Mouse (Mus musculus) monocyte, adult 2 months (primary cell): Measurements from ENCODE around the gene Gorasp1.

ENCODE experiments used
- DNase-seq, 2 experiments: peaks; one replicate each; pipeline ENCODE4 v3.0.0; 2022; ENCODE audit warnings: low spot score in 2 of 2, low read depth in 1 of 2

Gene Gorasp1

GRCm38 (mm10) chr9:119937005-119937773 is at the start of gene Gorasp1, which contains the start of gene Ttc21a:
Gene Gorasp1 (minus strand): TSS chr9:119937565.
Gene Ttc21a (plus strand): TSS chr9:119937606.
- peak; percentile 69 to 84 for DNase-seq

GRCm38 (mm10) chr9:119985881-119986574 is 48.7 kb upstream of the Gorasp1 start:
- no peak for DNase-seq

DNA sequence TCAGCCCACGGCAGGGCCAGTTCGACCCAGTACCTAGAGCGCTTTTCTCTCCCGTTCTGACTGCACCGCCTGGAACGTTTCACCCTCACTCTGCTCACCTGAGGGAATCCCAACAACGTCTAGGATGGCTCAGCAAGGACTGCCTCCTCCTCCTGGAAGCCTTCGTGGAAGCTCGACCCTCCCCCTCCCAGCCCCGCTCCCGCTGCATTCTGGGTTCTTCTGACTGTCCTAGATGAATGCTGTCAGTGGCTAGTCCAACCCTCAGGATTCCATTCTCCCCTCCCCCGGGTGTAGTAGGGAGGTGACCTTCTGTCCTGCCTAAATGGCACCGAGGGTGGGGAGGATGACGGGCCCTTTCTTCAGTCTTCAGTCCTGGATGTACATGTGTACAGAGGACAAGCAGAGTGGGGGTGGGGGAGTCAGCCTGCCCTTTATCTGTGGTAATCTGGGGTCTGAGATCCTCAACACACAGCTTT is 47.2 kb upstream of the Gorasp1 start, which contains the start of gene Csrnp1:
Csrnp1 (minus strand) TSS at position 123 of the 476 bp plus-strand sequence.
- no peak for DNase-seq

DNA sequence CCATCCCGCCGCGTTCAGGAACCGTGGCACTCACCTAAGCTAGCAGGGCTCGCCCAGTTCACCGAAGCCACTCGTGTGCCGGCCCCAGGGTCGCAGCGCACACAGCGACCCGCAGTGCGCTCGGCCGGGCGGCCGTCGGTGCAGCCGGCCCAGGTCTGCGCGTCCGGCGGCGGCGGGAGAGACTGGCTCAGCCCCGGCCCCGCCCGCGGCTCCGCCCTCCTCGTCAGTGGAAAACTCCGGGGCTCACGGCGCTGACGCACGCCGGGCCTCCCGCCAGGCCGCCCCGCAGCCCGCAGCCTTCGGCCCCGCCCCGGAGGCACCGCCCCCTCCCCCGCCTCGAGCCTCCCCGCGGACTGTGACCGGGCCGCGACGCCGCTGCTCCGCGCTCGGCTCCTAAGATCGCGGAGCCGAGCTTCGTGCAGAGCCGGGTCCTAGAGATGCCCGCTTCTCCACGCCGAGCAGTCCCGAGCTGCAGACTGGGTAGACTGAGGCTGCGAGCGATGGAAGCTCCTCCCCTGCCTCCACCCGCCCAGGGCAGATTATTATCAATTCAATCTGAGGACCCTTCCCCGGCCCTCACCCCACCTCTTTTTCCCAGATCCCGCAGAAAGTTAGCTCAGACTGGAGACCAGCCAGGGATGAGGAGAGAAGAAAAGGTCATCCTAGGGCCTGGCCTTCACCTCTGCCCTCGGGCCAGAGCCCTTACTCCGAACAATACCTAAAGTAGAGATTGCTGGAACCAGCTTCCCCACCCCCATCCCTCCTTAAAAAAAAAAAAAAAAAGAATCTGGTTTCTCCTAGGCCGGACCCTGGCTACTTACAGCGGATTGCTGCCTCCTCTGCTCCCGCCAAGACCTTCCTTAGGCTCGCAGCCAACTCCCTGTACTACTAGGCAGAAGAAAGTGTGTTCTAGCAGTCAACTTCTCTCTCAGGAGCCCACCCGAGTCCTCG is 46.5 kb upstream of the Gorasp1 start:
- DNase-seq: peak in 1 of 2 experiments; percentile 79

- peak in 1 of 2 experiments; percentile 54 for DNase-seq
These were observed 45.7 kb upstream of the Gorasp1 start for GRCm38 (mm10) chr9:119982956-119983551.

DNA sequence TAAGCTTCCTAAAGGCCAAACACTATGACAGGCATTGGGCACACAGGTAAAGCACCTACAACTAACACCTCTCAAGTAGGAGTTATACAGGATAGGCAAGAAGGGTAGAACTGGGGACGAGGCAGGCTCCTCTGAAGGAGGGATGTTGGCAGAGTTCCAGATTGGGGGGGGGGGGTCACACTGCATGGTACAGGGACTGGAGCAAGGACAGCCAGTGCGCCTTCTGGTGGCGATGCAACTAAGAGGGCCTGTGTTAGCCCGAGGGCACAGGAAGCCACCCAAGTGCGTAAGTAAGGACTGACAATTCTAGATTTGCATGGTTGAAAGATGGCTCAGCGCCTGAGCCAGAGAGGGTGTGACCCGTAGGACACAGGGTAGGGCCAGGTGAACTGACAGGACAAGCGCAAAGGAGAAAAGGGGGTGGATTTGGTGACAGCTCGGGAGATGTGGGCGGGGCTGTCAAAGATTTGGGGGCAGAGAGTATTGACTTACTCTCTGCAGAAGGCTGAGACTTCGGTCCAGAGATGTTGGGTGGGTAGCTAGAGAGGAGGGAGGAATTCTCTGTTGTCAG is 45.0 kb upstream of the Gorasp1 start:
- DNase-seq: no peak

DNA sequence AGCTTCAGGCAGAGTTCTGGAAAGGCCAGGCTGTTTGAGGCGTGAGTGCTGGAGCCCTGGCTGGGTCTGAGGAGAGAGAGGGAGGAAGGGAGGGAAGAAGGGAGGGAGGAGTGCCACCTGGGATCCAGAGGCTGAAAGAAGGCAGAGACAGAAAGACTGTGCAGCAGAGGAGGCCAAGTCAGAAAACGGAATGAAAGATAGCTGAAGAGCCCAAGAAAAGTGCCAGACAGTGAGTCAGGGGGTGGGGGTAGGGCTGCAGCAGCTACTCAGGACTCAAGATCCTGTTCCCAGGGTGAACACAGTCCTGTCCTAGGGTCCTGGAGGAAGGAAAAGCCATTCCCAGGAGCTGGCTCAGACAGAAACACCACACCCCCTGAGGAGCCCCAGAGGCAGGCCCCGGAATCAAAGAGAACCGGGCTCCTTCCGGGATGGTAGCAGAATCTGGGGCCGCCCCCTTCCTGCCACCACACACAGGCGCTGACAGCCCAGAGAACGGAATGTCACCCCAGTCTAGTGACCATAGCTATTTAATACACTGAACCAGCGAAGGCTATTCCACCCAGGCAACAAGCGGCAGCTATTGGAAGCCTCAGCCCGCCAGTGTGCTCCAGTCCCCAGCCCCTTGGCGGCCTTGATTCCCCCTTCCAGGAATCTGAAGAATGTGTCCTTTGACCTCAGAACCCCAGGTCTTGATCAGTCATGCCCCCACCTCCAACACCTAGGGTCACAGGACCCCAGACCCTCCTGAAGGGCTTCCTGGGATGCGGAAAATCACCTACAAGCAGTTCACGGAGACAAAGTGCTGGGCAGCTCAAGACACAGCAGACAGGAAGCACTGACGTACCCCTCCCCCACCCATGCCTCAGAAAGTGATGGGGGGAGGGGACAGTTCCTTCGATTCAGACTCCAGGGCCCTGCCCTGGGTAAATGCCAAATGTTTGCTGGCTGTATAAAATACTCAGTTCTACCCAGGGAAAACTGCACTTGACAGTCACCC is 44.1 kb upstream of the Gorasp1 start:
- DNase-seq: peak in 1 of 2 experiments; percentile 46

GRCm38 (mm10) chr9:119980770-119981182 is 43.4 kb upstream of the Gorasp1 start:
- no peak for DNase-seq

DNA sequence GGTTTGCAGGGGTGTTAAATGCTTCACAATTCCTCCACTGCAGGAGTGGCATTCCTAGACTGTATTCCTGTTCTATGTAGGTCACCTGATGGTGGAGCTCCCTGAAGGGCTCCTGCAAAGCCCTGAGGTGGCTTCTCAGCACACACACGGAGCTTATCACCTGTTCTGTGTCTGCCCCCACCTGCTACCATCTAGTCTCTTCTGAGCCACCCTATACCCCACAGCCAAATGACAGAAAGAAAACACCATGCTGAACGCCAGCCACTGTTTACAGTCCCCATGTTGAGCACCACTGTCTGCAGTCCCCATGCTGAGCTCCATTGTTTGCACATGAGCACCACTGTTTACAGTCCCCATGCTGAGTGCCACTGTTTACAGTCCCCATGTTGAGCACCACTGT is 42.4 kb upstream of the Gorasp1 start:
- DNase-seq: no peak

- DNase-seq: no peak
These were observed 41.6 kb upstream of the Gorasp1 start for GRCm38 (mm10) chr9:119978811-119979441.

DNA sequence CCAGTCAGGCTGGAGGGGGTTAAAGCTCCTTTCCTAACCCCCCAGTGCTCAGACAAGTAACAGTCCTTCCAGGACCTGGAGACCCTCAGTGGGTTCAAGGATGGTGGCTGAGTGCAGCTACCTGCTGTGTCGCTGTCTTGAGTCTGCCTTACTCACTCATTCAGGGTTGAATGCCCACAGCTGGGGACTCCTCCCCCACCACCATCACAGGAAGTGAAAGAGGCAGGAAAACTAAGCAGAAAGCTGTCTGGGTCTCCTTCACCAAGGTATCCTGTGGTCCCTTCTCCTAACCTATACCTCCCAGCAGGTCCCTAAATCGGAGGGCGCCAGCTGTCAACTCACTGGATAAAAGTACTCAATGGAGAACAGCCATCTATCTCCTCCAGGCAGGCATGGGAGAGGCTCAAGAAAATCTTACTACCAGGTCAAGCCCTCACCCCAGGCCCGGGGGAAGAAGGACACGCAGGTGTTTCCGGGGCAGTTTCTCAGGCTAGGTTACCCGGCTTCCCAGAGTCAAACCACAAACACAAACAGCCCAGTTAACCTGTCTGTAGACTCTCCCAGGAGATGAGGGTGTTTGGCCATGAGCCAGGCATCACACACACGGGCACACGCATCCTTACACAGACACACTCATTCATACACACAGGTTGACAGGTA is 40.9 kb upstream of the Gorasp1 start:
- DNase-seq: no peak

GRCm38 (mm10) chr9:119977557-119978060 is 40.2 kb upstream of the Gorasp1 start:
- no peak for DNase-seq

DNA sequence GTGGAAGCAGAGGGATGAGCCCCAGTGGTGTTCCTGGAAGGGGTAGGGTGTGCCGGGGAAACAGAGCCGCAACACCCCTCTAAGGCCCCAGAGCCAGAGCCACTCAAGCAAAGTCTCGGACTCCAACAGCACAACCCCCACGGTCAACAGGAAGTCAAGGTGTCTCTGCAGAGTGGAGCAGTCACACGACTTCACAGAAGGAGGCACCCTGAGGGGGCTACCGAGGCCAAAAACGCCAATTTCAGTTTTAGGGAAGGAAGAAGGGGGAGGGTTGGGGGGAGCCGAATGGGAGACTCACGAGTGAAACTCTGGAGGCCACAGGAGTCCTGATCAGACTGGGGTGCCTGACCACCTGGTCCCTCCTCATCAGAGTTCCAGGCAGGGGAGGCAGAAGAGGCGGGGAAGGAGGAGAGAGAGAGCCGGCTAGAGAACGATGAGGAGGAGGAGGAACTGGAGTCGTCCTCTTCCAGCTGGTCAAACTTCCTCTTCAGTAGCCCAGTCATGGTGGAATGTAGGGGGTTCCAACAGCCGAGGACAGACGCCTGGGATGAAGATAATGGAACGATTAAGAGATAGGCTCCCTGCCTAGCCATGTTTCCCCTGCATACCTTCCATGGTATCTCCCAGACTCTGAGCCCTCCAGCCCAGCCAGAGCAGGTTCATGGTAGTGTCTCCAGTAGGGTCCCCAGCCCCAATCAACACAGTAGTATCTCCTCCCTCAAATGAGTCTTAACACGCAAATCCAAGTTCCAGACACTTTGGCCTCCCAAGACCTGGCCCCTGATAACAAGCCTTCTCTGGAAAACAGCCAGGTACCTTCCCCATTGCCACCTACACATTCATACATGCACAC is 39.6 kb upstream of the Gorasp1 start:
- DNase-seq: no peak

GRCm38 (mm10) chr9:119975286-119975685 is 37.9 kb upstream of the Gorasp1 start:
- DNase-seq: no peak

DNA sequence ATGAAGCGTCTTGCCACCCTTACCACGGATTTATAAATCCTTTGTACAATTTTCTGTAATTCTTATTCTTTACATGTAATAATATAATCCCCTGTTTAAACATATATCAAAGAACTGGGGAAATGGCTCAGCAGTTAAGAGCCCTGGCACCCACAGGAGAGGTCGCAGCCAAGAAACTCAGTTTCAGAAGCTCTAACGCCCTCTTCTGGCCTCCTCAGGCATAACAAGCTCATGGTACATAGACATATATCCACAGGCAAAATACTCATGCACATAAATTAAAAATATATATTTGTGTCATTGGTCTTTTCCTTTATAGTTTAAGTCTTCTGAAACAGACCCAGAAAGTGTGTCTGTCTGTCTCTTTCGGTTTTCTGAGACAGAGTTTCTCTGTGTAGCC is 37.2 kb upstream of the Gorasp1 start:
- DNase-seq: no peak

- DNase-seq: no peak
These were observed 36.6 kb upstream of the Gorasp1 start for GRCm38 (mm10) chr9:119973869-119974520.
